8 mouse cellular contexts compared by ENCODE assay signal in genomic region chr7:28597642-28598446, GRCm38 (mm10). TPM values are rescaled to one million over a fixed set of nuclear protein-coding genes. Genes with fewer than 3 reads are reported as not detected.
DNase-seq lines count a peak whose midpoint lies in the region; ATAC-seq lines count a peak whose summit lies in the region.

Gene Samd4b (minus strand): TSS chr7:28598144.
Gene Pak4 (minus strand): TSS chr7:28598185.

- DNase-seq in R1 (ENCODE audit: low read depth, low spot score) = peak; percentile 99
- DNase-seq in cerebellum, postnatal 25 days = peak; percentile 99 to 100
- DNase-seq in frontal cortex, postnatal 36 days (ENCODE audit: low spot score in 2 of 2) = peak; percentile 98 to 99
- peak; percentile 98 for DNase-seq in left cerebral cortex, adult 11 months (ENCODE audit: low spot score)
- DNase-seq in lung, postnatal 4 days = peak; percentile 99 to 100
- DNase-seq in retina, postnatal 7 days (ENCODE audit: low read depth, low spot score) = peak; percentile 97
- peak; percentile 95 for DNase-seq in urinary bladder, adult 2 months (ENCODE audit: low spot score)

- WGBS in hindbrain, embryonic 15.5 days = under 1% methylated on average over 66 of the region's 66 CpGs

- no peaks in the 10 kb centered on the region for H3K9me3 ChIP-seq in hindbrain, embryonic 15.5 days

- peak within 1 kb of the TSS; percentile 86 for H3K27ac ChIP-seq in hindbrain, embryonic 15.5 days (replicated peaks)

- H3K9ac ChIP-seq in hindbrain, embryonic 15.5 days = peak within 1 kb of the TSS; percentile 46

- H3K27me3 ChIP-seq in hindbrain, embryonic 15.5 days = no peaks in the 10 kb centered on the region

- H3K36me3 ChIP-seq in hindbrain, embryonic 15.5 days = no peaks in the 10 kb centered on the region

- peak within 1 kb of the TSS; percentile 64 for H3K4me2 ChIP-seq in hindbrain, embryonic 15.5 days

- peak; percentile 95 for ATAC-seq in hindbrain, embryonic 15.5 days (ENCODE audit: low FRiP score, low read depth)

- peaks cover 57% of the 10 kb centered on the region for H3K4me1 ChIP-seq in hindbrain, embryonic 15.5 days (replicated peaks)

- H3K4me3 ChIP-seq in hindbrain, embryonic 15.5 days = peak within 1 kb of the TSS; percentile 55

RNA-seq across cellular contexts. Expression of gene Samd4b, which starts in this region (rescaled TPM):
- polyA plus RNA-seq in hindbrain, embryonic 15.5 days (2015; fragmentation: Nextera tagmentation; extraction: Ambion mirVana) = 23.3 and 28.1 TPM in 2 replicates
- polyA plus RNA-seq in urinary bladder, adult 2 months (2012; rRNA removed) = 49.9 and 54.5 TPM in 2 replicates

RNA-seq across cellular contexts. Expression of gene Pak4, which starts in this region (rescaled TPM):
- 20.2 TPM in 2 replicates for polyA plus RNA-seq in hindbrain, embryonic 15.5 days (2015; fragmentation: Nextera tagmentation; extraction: Ambion mirVana)
- 24.7 and 31.3 TPM in 2 replicates for polyA plus RNA-seq in urinary bladder, adult 2 months (2012; rRNA removed)

Comparison
In these comparisons a context has a peak if more than half of its experiments do, and no peak if none do; other contexts are left out.
1. Peak in every context shown above with its lines: DNase-seq, ATAC-seq, H3K4me3 ChIP-seq and H3K27ac ChIP-seq.